Mouse (Mus musculus) MEL (cell line): ENCODE data around the gene Flrt1. TPM values are rescaled to one million over a fixed set of nuclear protein-coding genes. Genes with fewer than 3 reads are reported as not detected.
A peak's percentile ranks its signal among the peaks of the same experiment; 100 is the strongest.

ENCODE experiments used
- DNase-seq: peaks from one replicate; pipeline ENCODE4 v3.0.0; 2011; ENCODE audit warnings: low read depth, low spot score
- H3K27ac ChIP-seq: 2 replicates; pipeline ENCODE4 v1.5.1; 2012; ENCODE audit warnings: low read depth, mild to moderate bottlenecking, control low read depth, low read length, moderate library complexity; ENCODE audit not compliant: control insufficient read depth
- H3K27me3 ChIP-seq, 2 experiments: fragments of 150-350 bp in 1 of 2; sonication (generic) in 1 of 2; 2 replicates each; pipeline ENCODE4 v1.6.1; 2012; ENCODE audit warnings: low read length in 2 of 2, mild to moderate bottlenecking in 2 of 2, improper control_type of control experiment in 1 of 2, moderate library complexity in 1 of 2; ENCODE audit not compliant: insufficient read depth in 2 of 2, control insufficient read depth in 1 of 2
- H3K36me3 ChIP-seq, 2 experiments: 2 replicates each; pipeline ENCODE4 v1.6.1; 2012 to 2014; ENCODE audit warnings: low read length in 2 of 2, improper control_type of control experiment in 1 of 2, inconsistent platforms in 1 of 2, mild to moderate bottlenecking in 1 of 2; ENCODE audit not compliant: insufficient read depth in 2 of 2, control insufficient read depth in 1 of 2
- H3K4me1 ChIP-seq, 2 experiments: fragments of 150-350 bp in 1 of 2; sonication (generic) in 1 of 2; 2 replicates each; pipeline ENCODE4 v1.6.1; 2012; ENCODE audit warnings: low read length in 2 of 2, improper control_type of control experiment in 1 of 2, mild to moderate bottlenecking in 1 of 2; ENCODE audit not compliant: insufficient read depth in 2 of 2, control insufficient read depth in 1 of 2
- H3K4me3 ChIP-seq, 2 experiments: fragments of 150-350 bp in 1 of 2; sonication (generic) in 1 of 2; 2 replicates each; pipeline ENCODE4 v1.5.1; 2012; ENCODE audit warnings: low read depth in 2 of 2, low read length in 2 of 2, mild to moderate bottlenecking in 2 of 2, moderate library complexity in 2 of 2, control low read depth in 1 of 2, improper control_type of control experiment in 1 of 2; ENCODE audit not compliant: control insufficient read depth in 1 of 2, insufficient read depth in 1 of 2
- H3K79me2 ChIP-seq: 2 replicates; pipeline ENCODE4 v1.6.1; 2012; ENCODE audit warnings: mild to moderate bottlenecking, low read length, moderate library complexity; ENCODE audit not compliant: control insufficient read depth, poor library complexity, insufficient read depth
- H3K9ac ChIP-seq: 2 replicates; pipeline ENCODE4 v1.6.1; 2012; ENCODE audit warnings: low read depth, mild to moderate bottlenecking, control low read depth, low read length, moderate library complexity; ENCODE audit not compliant: control insufficient read depth, poor library complexity, severe bottlenecking
- H3K9me3 ChIP-seq: fragments of 150-350 bp; sonication (generic); replicated peaks from 2 replicates; pipeline ENCODE4 v1.6.1; 2012; ENCODE audit warnings: mild to moderate bottlenecking, low read length, improper control_type of control experiment, moderate library complexity; ENCODE audit not compliant: insufficient read depth
- CHD2 ChIP-seq: IDR thresholded peaks from 2 replicates; pipeline ENCODE4 v1.6.1; 2011; ENCODE audit warnings: low read length, improper control_type of control experiment
- CTCF ChIP-seq, 3 experiments: IDR thresholded peaks in 2 of 3; conservative IDR thresholded peaks in 1 of 3; 2 replicates each; pipeline ENCODE4 v1.5.1; 2011 to 2012; ENCODE audit warnings: low read length in 3 of 3, low read depth in 2 of 3, mild to moderate bottlenecking in 2 of 3, improper control_type of control experiment in 1 of 3, inconsistent platforms in 1 of 3, mixed read lengths in 1 of 3, moderate library complexity in 1 of 3; ENCODE audit not compliant: control insufficient read depth in 1 of 3, insufficient read depth in 1 of 3, poor library complexity in 1 of 3, severe bottlenecking in 1 of 3
- E2F4 ChIP-seq: IDR thresholded peaks from 2 replicates; pipeline ENCODE4 v1.6.1; 2011; ENCODE audit warnings: low read depth, low read length, improper control_type of control experiment, borderline replicate concordance
- MAFK ChIP-seq: IDR thresholded peaks from 2 replicates; pipeline ENCODE4 v1.6.1; 2011; ENCODE audit warnings: low read depth, mild to moderate bottlenecking, low read length, improper control_type of control experiment, borderline replicate concordance
- MAZ ChIP-seq: IDR thresholded peaks from 2 replicates; pipeline ENCODE4 v1.6.1; 2012; ENCODE audit warnings: low read depth, mild to moderate bottlenecking, inconsistent platforms, low read length, improper control_type of control experiment
- MYC ChIP-seq: IDR thresholded peaks from 2 replicates; pipeline ENCODE4 v1.6.1; 2011; ENCODE audit warnings: low read depth, mild to moderate bottlenecking, low read length, improper control_type of control experiment, moderate library complexity
- NRF1 ChIP-seq: IDR thresholded peaks from 2 replicates; pipeline ENCODE4 v1.6.1; 2014; ENCODE audit warnings: low read depth, mild to moderate bottlenecking, inconsistent platforms, low read length, improper control_type of control experiment, moderate library complexity; ENCODE audit not compliant: poor library complexity, insufficient read depth, severe bottlenecking
- RAD21 ChIP-seq: IDR thresholded peaks from 2 replicates; pipeline ENCODE4 v1.6.1; 2011; ENCODE audit warnings: mild to moderate bottlenecking, low read depth, low read length, improper control_type of control experiment
- RCOR1 ChIP-seq: IDR thresholded peaks from 2 replicates; pipeline ENCODE4 v1.6.1; 2012; ENCODE audit warnings: low read depth, mild to moderate bottlenecking, inconsistent platforms, low read length, improper control_type of control experiment
- SMC3 ChIP-seq: IDR thresholded peaks from 2 replicates; pipeline ENCODE4 v1.6.1; 2011; ENCODE audit warnings: low read depth, low read length, improper control_type of control experiment
- ZC3H11A ChIP-seq: IDR thresholded peaks from 2 replicates; pipeline ENCODE4 v1.6.1; 2012; ENCODE audit warnings: low read depth, mild to moderate bottlenecking, inconsistent platforms, low read length, improper control_type of control experiment
- polyA plus RNA-seq, 2 experiments: library from polyadenylated mRNA; stranded (reverse) in 1 of 2; unstranded in 1 of 2; fragments of >175 nt in 1 of 2; fragments of >200 nt in 1 of 2; gene quantifications; 2 replicates each; pipeline versions ENCODE4 v1.2.1 to v1.2.4; 2012; ENCODE audit warnings: low replicate concordance in 2 of 2, low read depth in 1 of 2; ENCODE audit not compliant: insufficient read length in 2 of 2, insufficient read depth in 1 of 2, missing spikeins in 1 of 2
- total RNA-seq: library from RNA; depleted of rRNA; stranded (reverse); fragments of 300-350 nt; gene quantifications from 2 replicates; pipeline ENCODE4 v1.2.3, GENCODE M21; 2012

The Flrt1 gene
- total and polyA plus RNA-seq, 3 experiments = not detected

DNA sequence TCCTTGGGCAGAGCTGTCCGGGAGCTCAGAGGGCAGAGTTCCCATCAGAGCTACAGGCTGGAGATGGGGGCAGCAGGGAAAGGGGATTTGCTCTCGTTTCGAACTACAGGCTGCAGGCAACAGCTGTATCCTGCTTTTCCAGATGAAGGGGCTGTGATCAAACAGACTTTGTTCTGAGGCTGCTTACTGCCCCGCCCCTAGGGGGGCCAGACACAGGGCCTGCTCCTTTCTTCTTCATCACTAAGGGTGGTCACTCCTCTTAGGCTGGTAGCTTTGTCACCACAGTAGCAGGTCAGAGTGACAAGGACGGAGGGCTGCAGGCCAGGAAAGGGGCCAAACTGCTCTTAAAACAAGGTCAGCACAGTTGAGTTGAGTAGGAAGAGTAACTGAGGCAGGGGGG, 4.6 kb upstream of the Flrt1 start (continued):
- no peak for TF ChIP-seq MAZ

DNA sequence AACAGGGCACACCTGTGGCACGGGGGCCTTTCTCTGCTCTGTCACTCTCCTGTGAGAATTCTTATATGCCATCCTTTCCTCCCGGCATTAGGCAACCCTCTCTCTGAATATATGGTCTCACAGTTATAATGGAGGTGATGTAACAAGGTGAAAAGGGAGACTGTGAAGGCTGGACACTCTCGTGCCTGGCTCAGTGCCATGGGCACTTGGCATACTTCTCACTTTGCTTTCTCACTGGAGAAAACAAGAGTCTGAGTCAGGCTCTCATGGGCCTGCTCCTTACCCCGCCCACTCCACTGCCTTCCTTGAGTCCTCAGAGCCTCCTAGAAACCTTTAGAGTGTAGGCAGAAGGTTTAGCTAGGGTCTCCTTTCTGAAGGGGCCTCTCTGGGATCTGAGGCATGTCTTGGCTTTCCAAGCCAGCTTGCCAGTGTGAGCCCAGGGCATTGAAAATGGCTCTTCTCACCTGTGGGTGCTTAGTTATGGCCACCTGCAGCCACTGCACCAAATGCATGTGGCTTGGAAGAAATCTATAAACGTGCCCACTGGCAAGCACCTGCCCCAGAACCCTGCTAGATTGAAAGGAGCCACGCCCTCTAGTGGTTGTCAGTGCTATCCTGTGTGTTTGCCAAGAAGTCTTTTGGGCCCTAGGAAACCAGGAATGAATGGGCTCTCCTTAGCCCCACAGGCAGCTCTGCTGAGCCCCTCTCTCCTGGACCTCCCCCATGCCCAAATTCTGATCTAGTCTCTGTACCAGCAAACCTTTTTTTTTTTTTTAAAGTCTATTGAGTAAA, 2.8 kb upstream of the Flrt1 start:
- H3K27ac ChIP-seq = no peak overlapping the region
- peaks cover 0 to 3% of the 10 kb centered on the region in 2 experiments; a peak in 2 of 4 replicates for H3K4me1 ChIP-seq
- DNase-seq = peak; percentile 55

DNA sequence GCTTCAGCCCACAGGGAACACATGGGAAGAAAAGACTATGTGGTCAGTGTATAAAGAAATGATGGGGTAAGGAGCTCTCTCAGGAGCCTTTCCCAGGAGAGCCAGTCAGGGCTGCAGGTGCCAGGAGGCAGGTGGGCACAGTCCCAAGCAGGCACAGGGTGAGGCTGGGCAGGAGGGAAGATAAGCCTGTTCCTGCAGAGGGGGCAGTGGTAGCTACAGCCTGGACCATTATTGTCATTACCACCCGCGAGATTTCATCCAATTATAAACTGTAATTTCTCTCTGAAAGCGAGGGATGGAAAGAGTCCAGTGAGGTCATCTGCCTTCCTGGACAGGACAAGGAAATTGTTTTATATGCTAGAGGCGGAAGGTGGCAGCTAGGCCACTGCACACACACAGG, 1.6 kb upstream of the Flrt1 start:
- no peaks in the 10 kb centered on the region for H3K36me3 ChIP-seq

More for the DNA sequence above, 2.8 kb upstream of the Flrt1 start:
- peak; percentile 24 for TF ChIP-seq RAD21
- peak; percentile 60 to 65 (median 63) for TF ChIP-seq CTCF (IDR thresholded peaks at IDR 0.05 in 2 of 3, conservative IDR thresholded peaks at IDR 0.05 in 1 of 3; ENCODE audit: control insufficient read depth in 1 of 3, insufficient read depth in 1 of 3, low read depth in 2 of 3, low read length in 3 of 3, poor library complexity in 1 of 3, severe bottlenecking in 1 of 3)
- TF ChIP-seq SMC3 = peak; percentile 51
- TF ChIP-seq ZC3H11A = 0 out of 2 replicates have a peak, but pooled peaks have one; percentile 12
- TF ChIP-seq MAFK = no peak
- H3K79me2 ChIP-seq = no peaks in the 10 kb centered on the region
- H3K4me3 ChIP-seq = no peak overlapping the region
- H3K27me3 ChIP-seq = no peaks in the 10 kb centered on the region
- H3K9ac ChIP-seq = no peak overlapping the region
- H3K9me3 ChIP-seq = no peaks in the 10 kb centered on the region
- H3K36me3 ChIP-seq = no peaks in the 10 kb centered on the region

DNA sequence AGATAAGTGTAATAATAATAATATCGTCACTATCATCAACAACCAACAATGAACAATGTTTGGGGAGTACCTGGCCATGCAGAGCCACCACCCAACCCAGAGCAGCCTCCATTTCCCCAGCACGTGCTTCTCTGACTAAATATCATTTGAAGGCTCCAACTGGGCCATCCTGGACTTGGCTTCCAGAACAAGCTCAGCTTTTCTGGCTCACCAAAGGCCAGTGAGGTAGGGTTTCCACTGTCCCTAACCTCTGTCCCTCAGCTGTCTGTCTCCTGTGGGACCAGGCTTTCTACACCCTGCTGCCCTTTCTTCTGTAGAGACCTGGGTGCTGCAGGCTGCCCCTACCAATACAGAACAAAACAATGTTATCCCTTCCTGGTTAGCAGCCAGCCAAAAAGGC, 1.0 kb upstream of the Flrt1 start:
- H3K36me3 ChIP-seq = no peaks in the 10 kb centered on the region
- DNase-seq = no peak
- no peak overlapping the region for H3K27ac ChIP-seq
- H3K79me2 ChIP-seq = no peaks in the 10 kb centered on the region
- no peaks in the 10 kb centered on the region for H3K27me3 ChIP-seq
- peaks cover 0 to 3% of the 10 kb centered on the region in 2 experiments; a peak in 2 of 4 replicates for H3K4me1 ChIP-seq
- no peak for TF ChIP-seq MYC
- TF ChIP-seq CTCF (IDR thresholded peaks at IDR 0.05 in 2 of 3, conservative IDR thresholded peaks at IDR 0.05 in 1 of 3; ENCODE audit: control insufficient read depth in 1 of 3, insufficient read depth in 1 of 3, low read depth in 2 of 3, low read length in 3 of 3, poor library complexity in 1 of 3, severe bottlenecking in 1 of 3) = no peak
- no peak overlapping the region for H3K9ac ChIP-seq
- H3K4me3 ChIP-seq = no peak overlapping the region
- H3K9me3 ChIP-seq = no peaks in the 10 kb centered on the region

More for the DNA sequence above, 1.6 kb upstream of the Flrt1 start:
- peaks cover 0 to 3% of the 10 kb centered on the region in 2 experiments; a peak in 2 of 4 replicates for H3K4me1 ChIP-seq
- no peak overlapping the region for H3K4me3 ChIP-seq
- H3K27ac ChIP-seq = no peak overlapping the region
- no peak for DNase-seq
- no peaks in the 10 kb centered on the region for H3K9me3 ChIP-seq
- H3K27me3 ChIP-seq = no peaks in the 10 kb centered on the region
- H3K79me2 ChIP-seq = no peaks in the 10 kb centered on the region
- TF ChIP-seq ZC3H11A (no peak), CHD2 (no peak), E2F4 (no peak), RCOR1 (no peak), NRF1 (no peak)
- TF ChIP-seq, all 39 proteins: peak for 0
- no peak overlapping the region for H3K9ac ChIP-seq
